Mouse (Mus musculus) midbrain, embryonic 11.5 days (tissue): ENCODE results near the gene Rap1gap. TPM values are rescaled to one million over a fixed set of nuclear protein-coding genes. Genes with fewer than 3 reads are reported as not detected.
A peak's percentile ranks its signal among the peaks of the same experiment; 100 is the strongest.

ENCODE experiments used
- ATAC-seq: fragments of 200-750 bp; cut with Nextera tagmentation; 2 replicates; pipeline ENCODE4 v1.8.0; 2017; ENCODE audit warnings: moderate TSS enrichment, moderate library complexity; ENCODE audit not compliant: low FRiP score
- DNase-seq: peaks from one replicate; pipeline ENCODE4 v3.0.0; 2015; ENCODE audit warnings: low spot score; ENCODE audit errors: missing footprints
- H3K27ac ChIP-seq: fragments of 300-500 bp; sonication (generic); 2 replicates; pipeline ENCODE4 v1.5.1; 2014; ENCODE audit warnings: low read depth, low read length
- H3K27me3 ChIP-seq: fragments of 300-500 bp; sonication (generic); 2 replicates; pipeline ENCODE4 v1.6.1; 2014; ENCODE audit warnings: mild to moderate bottlenecking, low read length, moderate library complexity, mixed read lengths; ENCODE audit not compliant: control insufficient read depth, insufficient read depth
- H3K36me3 ChIP-seq: fragments of 300-500 bp; sonication (generic); 2 replicates; pipeline ENCODE4 v1.6.1; 2014; ENCODE audit warnings: mild to moderate bottlenecking, low read length, moderate library complexity, mixed read lengths; ENCODE audit not compliant: control insufficient read depth, insufficient read depth
- H3K4me1 ChIP-seq: fragments of 300-500 bp; sonication (generic); 2 replicates; pipeline ENCODE4 v1.6.1; 2014; ENCODE audit warnings: low read length; ENCODE audit not compliant: control insufficient read depth, insufficient read depth
- H3K4me2 ChIP-seq: fragments of 300-500 bp; sonication (generic); 2 replicates; pipeline ENCODE4 v1.6.1; 2014; ENCODE audit warnings: mild to moderate bottlenecking, moderate library complexity
- H3K4me3 ChIP-seq: fragments of 300-500 bp; sonication (generic); 2 replicates; pipeline ENCODE4 v1.5.1; 2014; ENCODE audit warnings: low read depth, low read length
- H3K9ac ChIP-seq: fragments of 300-500 bp; sonication (generic); 2 replicates; pipeline ENCODE4 v1.6.1; 2014; ENCODE audit warnings: low read length
- H3K9me3 ChIP-seq: fragments of 300-500 bp; sonication (generic); 2 replicates; pipeline ENCODE4 v1.6.1; 2016; ENCODE audit warnings: low read length; ENCODE audit not compliant: control insufficient read depth
- WGBS: fragments of 180-500 bp; shearing (Covaris S2); extraction: QIAGEN DNeasy Blood & Tissue Kit; methylation state at CpG from one replicate; pipeline ENCODE4 v1.1.7; 2014; 5-methylcytosine and 5-hydroxymethylcytosine counted together
- polyA plus RNA-seq: library from polyadenylated mRNA; unstranded; fragments of >200 nt; fragmentation: Nextera tagmentation; extraction: Ambion mirVana; gene quantifications from 2 replicates; pipeline ENCODE4 v1.2.1, GENCODE M21; 2014

Gene Rap1gap
- polyA plus RNA-seq, 1 experiment from 2014 or later, result 4.6 TPM

GRCm38 (mm10) chr4:137666283-137666957, 1.9 kb downstream of the Rap1gap start:
- Histone ChIP-seq H3K27me3 (peaks cover 16% of the 10 kb centered on the region), H3K4me1 (peaks cover 4% of the 10 kb centered on the region; the same call in 1 of the 2 replicates), H3K9ac (no peak overlapping the region), H3K4me2 (no peak overlapping the region), H3K4me3 (no peak overlapping the region), H3K27ac (no peak overlapping the region), H3K9me3 (no peaks in the 10 kb centered on the region), H3K36me3 (no peaks in the 10 kb centered on the region)
- no peak for DNase-seq
- no peak for ATAC-seq
- 73% methylated on average over 5 of the region's 5 CpGs for WGBS

- no peak for DNase-seq
- no peaks in the 10 kb centered on the region for H3K36me3 ChIP-seq
- H3K9ac ChIP-seq, result no peak overlapping the region
- no peak overlapping the region for H3K27ac ChIP-seq
- H3K4me3 ChIP-seq, result no peak overlapping the region
- 72% methylated on average over 8 of the region's 8 CpGs for WGBS
- peaks cover 4% of the 10 kb centered on the region; the same call in 1 of the 2 replicates for H3K4me1 ChIP-seq
- H3K27me3 ChIP-seq, result peaks cover 16% of the 10 kb centered on the region
- no peaks in the 10 kb centered on the region for H3K9me3 ChIP-seq
- no peak overlapping the region for H3K4me2 ChIP-seq
- ATAC-seq, result no peak
Measured at GRCm38 (mm10) chr4:137666958-137667345, 2.4 kb downstream of the Rap1gap start.

- 55% methylated on average over 5 of the region's 5 CpGs for WGBS
- peaks cover 16% of the 10 kb centered on the region for H3K27me3 ChIP-seq
- no peak overlapping the region for H3K4me3 ChIP-seq
- no peak overlapping the region for H3K9ac ChIP-seq
- peaks cover 4% of the 10 kb centered on the region; the same call in 1 of the 2 replicates for H3K4me1 ChIP-seq
- H3K27ac ChIP-seq, result no peak overlapping the region
- DNase-seq (no peak), ATAC-seq (no peak)
- no peaks in the 10 kb centered on the region for H3K9me3 ChIP-seq
- H3K4me2 ChIP-seq, result no peak overlapping the region
- H3K36me3 ChIP-seq, result no peaks in the 10 kb centered on the region
Measured at GRCm38 (mm10) chr4:137667747-137668146, 3.2 kb downstream of the Rap1gap start.

GRCm38 (mm10) chr4:137671711-137672500, 7.4 kb downstream of the Rap1gap start:
- Histone ChIP-seq H3K36me3 (no peaks in the 10 kb centered on the region), H3K4me3 (no peak overlapping the region), H3K9ac (no peak overlapping the region), H3K4me1 (no peaks in the 10 kb centered on the region), H3K9me3 (no peaks in the 10 kb centered on the region), H3K27ac (no peak overlapping the region), H3K4me2 (no peak overlapping the region), H3K27me3 (no peaks in the 10 kb centered on the region)
- WGBS, result 80% methylated on average over 13 of the region's 13 CpGs
- ATAC-seq (no peak), DNase-seq (no peak)

GRCm38 (mm10) chr4:137675566-137675965, 11.0 kb downstream of the Rap1gap start:
- no peaks in the 10 kb centered on the region for H3K4me1 ChIP-seq
- no peak overlapping the region for H3K27ac ChIP-seq
- no peak overlapping the region for H3K9ac ChIP-seq
- no peak for ATAC-seq
- DNase-seq, result no peak
- H3K27me3 ChIP-seq, result peaks cover 7% of the 10 kb centered on the region
- 77% methylated on average over 7 of the region's 7 CpGs for WGBS
- H3K9me3 ChIP-seq, result no peaks in the 10 kb centered on the region
- H3K4me2 ChIP-seq, result no peak overlapping the region
- H3K4me3 ChIP-seq, result no peak overlapping the region
- H3K36me3 ChIP-seq, result no peaks in the 10 kb centered on the region

GRCm38 (mm10) chr4:137676057-137676456, 11.5 kb downstream of the Rap1gap start:
- no peak overlapping the region for H3K27ac ChIP-seq
- 13% methylated on average over 11 of the region's 11 CpGs for WGBS
- H3K9me3 ChIP-seq, result no peaks in the 10 kb centered on the region
- 0 out of 2 replicates have a peak, but pooled peaks have one; percentile 30 for ATAC-seq
- H3K4me3 ChIP-seq, result no peak overlapping the region
- H3K9ac ChIP-seq, result no peak overlapping the region
- peaks cover 12% of the 10 kb centered on the region for H3K27me3 ChIP-seq
- H3K4me1 ChIP-seq, result peaks cover 2% of the 10 kb centered on the region
- DNase-seq, result peak; percentile 98
- no peak overlapping the region for H3K4me2 ChIP-seq
- no peaks in the 10 kb centered on the region for H3K36me3 ChIP-seq

GRCm38 (mm10) chr4:137676700-137677484, 12.4 kb downstream of the Rap1gap start:
- Histone ChIP-seq H3K9ac (no peak overlapping the region), H3K4me1 (peaks cover 10% of the 10 kb centered on the region), H3K27ac (no peak overlapping the region), H3K4me2 (no peak overlapping the region), H3K4me3 (no peak overlapping the region), H3K9me3 (no peaks in the 10 kb centered on the region), H3K36me3 (no peaks in the 10 kb centered on the region), H3K27me3 (peaks cover 20% of the 10 kb centered on the region)
- WGBS, result 67% methylated on average over 13 of the region's 13 CpGs
- DNase-seq (no peak), ATAC-seq (no peak)

GRCm38 (mm10) chr4:137677906-137678305, 13.4 kb downstream of the Rap1gap start:
- WGBS, result 94% methylated on average over 5 of the region's 5 CpGs
- DNase-seq, result no peak
- Histone ChIP-seq H3K4me3 (no peak overlapping the region), H3K9ac (no peak overlapping the region), H3K9me3 (no peaks in the 10 kb centered on the region), H3K36me3 (no peaks in the 10 kb centered on the region), H3K4me2 (no peak overlapping the region), H3K27me3 (peaks cover 26% of the 10 kb centered on the region), H3K27ac (no peak overlapping the region), H3K4me1 (peaks cover 13% of the 10 kb centered on the region)
- no peak for ATAC-seq
